Mouse (Mus musculus): ENCODE results near the gene Aldh3b1. TPM values are rescaled to one million over a fixed set of nuclear protein-coding genes. Genes with fewer than 3 reads are reported as not detected.

Aldh3b1 gene
- polyA plus RNA-seq, 1 experiment from 2014 or later: 1.00 TPM

GRCm38 (mm10) chr19:3905261-3905969, 24.2 kb downstream of the Aldh3b1 start:
- no peak for ATAC-seq (replicated peaks; ENCODE audit: insufficient number of reproducible peaks, low FRiP score, low TSS enrichment, low read depth)
- Histone ChIP-seq H3K4me1 (ENCODE audit: control insufficient read depth, insufficient read depth, low read length) (peaks cover 7% of the 10 kb centered on the region; the same call in 1 of the 2 replicates), H3K9ac (replicated peaks; ENCODE audit: low read length) (peak overlapping the region; percentile 47), H3K4me2 (ENCODE audit: low read depth, low read length) (peak overlapping the region; percentile 78), H3K27me3 (ENCODE audit: control insufficient read depth, insufficient read depth, low read length) (no peaks in the 10 kb centered on the region), H3K27ac (replicated peaks; ENCODE audit: low read depth, low read length) (peak overlapping the region; percentile 68), H3K4me3 (ENCODE audit: low read depth, low read length) (peak overlapping the region; percentile 57; the same call in 1 of the 2 replicates), H3K36me3 (replicated peaks; ENCODE audit: control insufficient read depth, insufficient read depth, low read depth, low read length) (peaks cover 3% of the 10 kb centered on the region), H3K9me3 (replicated peaks; ENCODE audit: control insufficient read depth, low read length) (no peaks in the 10 kb centered on the region)
- WGBS: 23% methylated on average over 6 of the region's 6 CpGs
- DNase-seq (ENCODE audit: low spot score): peak; percentile 59

- no peaks in the 10 kb centered on the region for H3K9me3 ChIP-seq (replicated peaks; ENCODE audit: control insufficient read depth, low read length)
- H3K27me3 ChIP-seq (ENCODE audit: control insufficient read depth, insufficient read depth, low read length): no peaks in the 10 kb centered on the region
- DNase-seq (ENCODE audit: low spot score) (no peak), ATAC-seq (replicated peaks; ENCODE audit: insufficient number of reproducible peaks, low FRiP score, low TSS enrichment, low read depth) (no peak)
- peaks cover 3% of the 10 kb centered on the region for H3K36me3 ChIP-seq (replicated peaks; ENCODE audit: control insufficient read depth, insufficient read depth, low read depth, low read length)
- WGBS: 61% methylated on average over 10 of the region's 10 CpGs
- peaks cover 7% of the 10 kb centered on the region; the same call in 1 of the 2 replicates for H3K4me1 ChIP-seq (ENCODE audit: control insufficient read depth, insufficient read depth, low read length)
- H3K27ac ChIP-seq (replicated peaks; ENCODE audit: low read depth, low read length): no peak overlapping the region; the same call in 1 of the 2 replicates
- H3K9ac ChIP-seq (replicated peaks; ENCODE audit: low read length): no peak overlapping the region
- H3K4me3 ChIP-seq (ENCODE audit: low read depth, low read length): no peak overlapping the region
- H3K4me2 ChIP-seq (ENCODE audit: low read depth, low read length): no peak overlapping the region
Observed at GRCm38 (mm10) chr19:3904363-3904675, 25.3 kb downstream of the Aldh3b1 start.

DNA sequence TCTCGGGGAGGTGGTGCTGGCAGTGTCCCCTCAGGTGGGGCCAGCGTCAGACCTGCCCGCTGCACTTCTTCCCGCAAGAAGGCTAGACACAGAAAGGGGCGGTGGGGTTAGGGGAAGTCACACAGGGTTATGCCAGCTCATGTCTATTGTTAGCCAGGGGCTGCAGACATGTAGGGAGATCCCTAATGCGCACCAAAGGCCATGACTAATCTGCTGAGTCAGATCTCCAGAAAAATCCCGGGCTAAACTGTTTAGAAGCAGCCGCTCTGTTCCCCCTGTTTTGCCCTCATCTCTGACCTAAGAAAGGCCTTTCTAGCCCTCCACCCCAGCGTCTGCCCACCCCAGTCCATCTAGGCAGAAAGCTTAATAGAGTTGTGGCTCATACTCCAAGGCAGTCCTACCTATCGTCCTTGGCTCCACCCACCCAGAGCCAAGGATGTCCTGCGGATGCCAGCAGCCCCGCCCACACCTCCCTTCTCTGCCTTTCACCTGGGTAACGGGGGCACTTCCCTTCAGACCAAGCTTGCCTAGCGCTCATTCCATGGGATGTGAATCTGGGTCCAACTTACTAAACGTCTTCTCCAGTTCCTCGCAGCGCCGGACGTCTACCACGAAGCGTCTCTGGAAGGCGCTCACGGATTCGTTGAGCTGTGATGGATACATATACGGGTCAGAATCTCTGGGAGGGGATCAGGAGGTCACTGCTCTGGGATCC, 25.8 kb downstream of the Aldh3b1 start:
- ATAC-seq (replicated peaks; ENCODE audit: insufficient number of reproducible peaks, low FRiP score, low TSS enrichment, low read depth) (no peak), DNase-seq (ENCODE audit: low spot score) (no peak)
- 60% methylated on average over 25 of the region's 25 CpGs for WGBS
- no peaks in the 10 kb centered on the region for H3K27me3 ChIP-seq (ENCODE audit: control insufficient read depth, insufficient read depth, low read length)
- H3K27ac ChIP-seq (replicated peaks; ENCODE audit: low read depth, low read length): no peak overlapping the region; the same call in 1 of the 2 replicates
- H3K4me2 ChIP-seq (ENCODE audit: low read depth, low read length): no peak overlapping the region; the same call in 1 of the 2 replicates
- H3K9me3 ChIP-seq (replicated peaks; ENCODE audit: control insufficient read depth, low read length): no peaks in the 10 kb centered on the region
- no peak overlapping the region for H3K4me3 ChIP-seq (ENCODE audit: low read depth, low read length)
- no peak overlapping the region for H3K9ac ChIP-seq (replicated peaks; ENCODE audit: low read length)
- peaks cover 3% of the 10 kb centered on the region for H3K36me3 ChIP-seq (replicated peaks; ENCODE audit: control insufficient read depth, insufficient read depth, low read depth, low read length)
- peaks cover 7% of the 10 kb centered on the region; the same call in 1 of the 2 replicates for H3K4me1 ChIP-seq (ENCODE audit: control insufficient read depth, insufficient read depth, low read length)

DNA sequence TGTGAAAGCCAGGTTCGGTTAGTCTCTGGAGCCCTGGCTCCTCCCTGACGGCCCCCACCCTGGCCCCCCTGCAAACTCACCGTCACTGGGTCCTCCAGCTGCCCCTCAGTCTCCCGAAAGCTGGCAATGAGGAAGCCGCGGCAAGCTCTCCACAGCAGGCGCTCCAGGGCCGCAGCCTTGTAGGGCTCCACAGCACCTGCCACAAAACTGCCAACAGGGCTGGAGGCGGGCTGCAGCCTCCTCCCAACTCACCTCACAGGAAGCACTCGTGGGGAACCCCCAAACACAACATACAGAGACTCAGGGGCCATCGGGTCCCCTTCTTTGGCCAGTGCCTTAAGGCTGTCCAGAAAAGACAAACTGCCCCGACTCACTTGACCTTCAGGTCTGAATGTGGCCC, 26.6 kb downstream of the Aldh3b1 start:
- no peak overlapping the region for H3K9ac ChIP-seq (replicated peaks; ENCODE audit: low read length)
- H3K9me3 ChIP-seq (replicated peaks; ENCODE audit: control insufficient read depth, low read length): no peaks in the 10 kb centered on the region
- H3K27me3 ChIP-seq (ENCODE audit: control insufficient read depth, insufficient read depth, low read length): no peaks in the 10 kb centered on the region
- no peak overlapping the region for H3K4me3 ChIP-seq (ENCODE audit: low read depth, low read length)
- DNase-seq (ENCODE audit: low spot score) (no peak), ATAC-seq (replicated peaks; ENCODE audit: insufficient number of reproducible peaks, low FRiP score, low TSS enrichment, low read depth) (no peak)
- H3K4me1 ChIP-seq (ENCODE audit: control insufficient read depth, insufficient read depth, low read length): peaks cover 7% of the 10 kb centered on the region; the same call in 1 of the 2 replicates
- H3K4me2 ChIP-seq (ENCODE audit: low read depth, low read length): no peak overlapping the region
- no peaks in the 10 kb centered on the region for H3K36me3 ChIP-seq (replicated peaks; ENCODE audit: control insufficient read depth, insufficient read depth, low read depth, low read length)
- 80% methylated on average over 12 of the region's 12 CpGs for WGBS
- no peak overlapping the region for H3K27ac ChIP-seq (replicated peaks; ENCODE audit: low read depth, low read length)

DNA sequence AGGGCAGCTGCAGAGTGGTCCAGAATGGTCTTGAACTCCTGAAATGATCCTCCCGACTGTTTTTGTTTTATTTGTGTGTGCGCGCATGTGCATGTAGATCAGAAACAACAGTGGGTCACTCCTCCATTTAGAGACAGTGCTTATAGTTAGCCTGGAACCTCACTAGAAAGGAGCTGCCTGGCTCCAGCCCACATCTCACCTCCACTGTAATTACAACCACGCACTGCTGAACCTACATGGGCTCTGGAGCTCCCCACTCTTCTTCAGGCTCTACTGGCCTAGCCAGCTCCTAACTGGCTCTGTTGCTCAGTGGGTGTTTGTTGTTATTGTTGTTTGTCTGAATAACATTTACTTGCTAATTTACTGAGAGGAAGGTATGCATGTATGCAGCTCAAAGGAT, 30.0 kb downstream of the Aldh3b1 start:
- Histone ChIP-seq H3K4me1 (ENCODE audit: control insufficient read depth, insufficient read depth, low read length) (no peaks in the 10 kb centered on the region), H3K27ac (replicated peaks; ENCODE audit: low read depth, low read length) (no peak overlapping the region), H3K36me3 (replicated peaks; ENCODE audit: control insufficient read depth, insufficient read depth, low read depth, low read length) (peaks cover 7% of the 10 kb centered on the region; the same call in 1 of the 2 replicates), H3K9me3 (replicated peaks; ENCODE audit: control insufficient read depth, low read length) (no peaks in the 10 kb centered on the region), H3K27me3 (ENCODE audit: control insufficient read depth, insufficient read depth, low read length) (no peaks in the 10 kb centered on the region), H3K4me3 (ENCODE audit: low read depth, low read length) (no peak overlapping the region), H3K9ac (replicated peaks; ENCODE audit: low read length) (no peak overlapping the region), H3K4me2 (ENCODE audit: low read depth, low read length) (no peak overlapping the region)
- no peak for DNase-seq (ENCODE audit: low spot score)
- WGBS: 88% methylated on average over 4 of the region's 4 CpGs
- ATAC-seq (replicated peaks; ENCODE audit: insufficient number of reproducible peaks, low FRiP score, low TSS enrichment, low read depth): no peak

GRCm38 (mm10) chr19:3898952-3899351, 30.7 kb downstream of the Aldh3b1 start:
- Histone ChIP-seq H3K4me3 (ENCODE audit: low read depth, low read length) (no peak overlapping the region), H3K36me3 (replicated peaks; ENCODE audit: control insufficient read depth, insufficient read depth, low read depth, low read length) (peaks cover 7% of the 10 kb centered on the region; the same call in 1 of the 2 replicates), H3K27me3 (ENCODE audit: control insufficient read depth, insufficient read depth, low read length) (no peaks in the 10 kb centered on the region), H3K9ac (replicated peaks; ENCODE audit: low read length) (no peak overlapping the region), H3K27ac (replicated peaks; ENCODE audit: low read depth, low read length) (no peak overlapping the region), H3K4me2 (ENCODE audit: low read depth, low read length) (no peak overlapping the region), H3K4me1 (ENCODE audit: control insufficient read depth, insufficient read depth, low read length) (no peaks in the 10 kb centered on the region), H3K9me3 (replicated peaks; ENCODE audit: control insufficient read depth, low read length) (no peaks in the 10 kb centered on the region)
- ATAC-seq (replicated peaks; ENCODE audit: insufficient number of reproducible peaks, low FRiP score, low TSS enrichment, low read depth): no peak
- 85% methylated on average over 7 of the region's 7 CpGs for WGBS
- DNase-seq (ENCODE audit: low spot score): no peak

DNA sequence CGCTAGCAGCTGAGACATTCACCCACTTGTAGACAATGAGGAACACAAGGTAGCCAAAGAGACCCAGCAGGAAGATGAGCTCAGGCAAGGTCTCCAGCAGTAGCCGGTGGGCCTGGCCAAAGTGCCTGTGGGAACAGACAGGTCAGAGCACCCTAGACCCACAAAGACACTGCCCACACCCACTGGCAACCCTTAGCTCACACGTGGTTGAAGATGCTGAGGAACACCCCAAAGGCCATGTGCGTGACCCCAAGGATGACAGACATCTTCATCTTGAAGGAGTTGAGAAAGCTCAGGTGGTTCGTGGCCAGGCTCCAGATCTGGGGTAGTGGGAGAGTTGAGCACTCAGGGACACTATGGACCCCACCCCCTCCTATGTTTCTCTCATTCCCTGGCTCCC, 32.1 kb downstream of the Aldh3b1 start:
- DNase-seq (ENCODE audit: low spot score) (no peak), ATAC-seq (replicated peaks; ENCODE audit: insufficient number of reproducible peaks, low FRiP score, low TSS enrichment, low read depth) (no peak)
- Histone ChIP-seq H3K27ac (replicated peaks; ENCODE audit: low read depth, low read length) (no peak overlapping the region), H3K4me2 (ENCODE audit: low read depth, low read length) (no peak overlapping the region), H3K4me1 (ENCODE audit: control insufficient read depth, insufficient read depth, low read length) (no peaks in the 10 kb centered on the region), H3K4me3 (ENCODE audit: low read depth, low read length) (no peak overlapping the region), H3K36me3 (replicated peaks; ENCODE audit: control insufficient read depth, insufficient read depth, low read depth, low read length) (peaks cover 7% of the 10 kb centered on the region), H3K9me3 (replicated peaks; ENCODE audit: control insufficient read depth, low read length) (no peaks in the 10 kb centered on the region), H3K27me3 (ENCODE audit: control insufficient read depth, insufficient read depth, low read length) (no peaks in the 10 kb centered on the region), H3K9ac (replicated peaks; ENCODE audit: low read length) (no peak overlapping the region)
- WGBS: 88% methylated on average over 5 of the region's 5 CpGs

GRCm38 (mm10) chr19:3896208-3896607, 33.4 kb downstream of the Aldh3b1 start:
- no peaks in the 10 kb centered on the region for H3K27me3 ChIP-seq (ENCODE audit: control insufficient read depth, insufficient read depth, low read length)
- no peak overlapping the region for H3K27ac ChIP-seq (replicated peaks; ENCODE audit: low read depth, low read length)
- no peak overlapping the region for H3K4me2 ChIP-seq (ENCODE audit: low read depth, low read length)
- peaks cover 7% of the 10 kb centered on the region for H3K36me3 ChIP-seq (replicated peaks; ENCODE audit: control insufficient read depth, insufficient read depth, low read depth, low read length)
- DNase-seq (ENCODE audit: low spot score) (no peak), ATAC-seq (replicated peaks; ENCODE audit: insufficient number of reproducible peaks, low FRiP score, low TSS enrichment, low read depth) (no peak)
- no peak overlapping the region for H3K4me3 ChIP-seq (ENCODE audit: low read depth, low read length)
- H3K9ac ChIP-seq (replicated peaks; ENCODE audit: low read length): no peak overlapping the region
- H3K9me3 ChIP-seq (replicated peaks; ENCODE audit: control insufficient read depth, low read length): no peaks in the 10 kb centered on the region
- no peaks in the 10 kb centered on the region for H3K4me1 ChIP-seq (ENCODE audit: control insufficient read depth, insufficient read depth, low read length)
- 92% methylated on average over 10 of the region's 10 CpGs for WGBS
